Mouse (Mus musculus): Measurements from ENCODE around the gene Cnot10.

DNA sequence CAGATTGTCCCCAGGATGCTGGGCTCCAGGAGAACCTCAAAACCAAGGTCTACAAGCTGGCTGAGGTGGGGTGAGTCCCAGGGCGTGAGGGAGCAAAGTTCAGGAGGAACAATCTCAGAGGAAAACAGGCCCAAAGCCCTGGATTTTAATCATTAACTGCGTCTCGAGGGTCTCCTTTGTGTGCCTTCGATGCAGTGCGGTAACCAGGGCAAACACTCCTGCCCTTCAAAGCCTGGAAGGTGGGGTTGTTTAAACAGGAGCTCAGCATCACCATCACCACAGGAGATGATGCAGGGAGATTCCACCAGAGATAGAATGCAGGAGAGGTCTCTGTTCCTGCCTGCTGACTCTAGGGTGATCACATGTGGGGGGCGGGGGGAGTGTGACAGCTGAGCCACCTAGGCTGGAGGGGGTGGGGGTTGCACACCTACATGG, 92.3 kb downstream of the Cnot10 start:
- TF ChIP-seq POLR2A (IDR thresholded peaks at IDR 0.05; ENCODE audit: borderline replicate concordance, low read depth, low read length) (no peak), CTCF (IDR thresholded peaks at IDR 0.05; ENCODE audit: low read depth, low read length) (no peak)
